Mouse (Mus musculus) lung, postnatal 10 days (tissue): Measurements from ENCODE around the gene Slc19a1.

ENCODE experiments used
- DNase-seq: peaks from one replicate; pipeline ENCODE4 v3.0.0; 2021

The Slc19a1 gene

DNA sequence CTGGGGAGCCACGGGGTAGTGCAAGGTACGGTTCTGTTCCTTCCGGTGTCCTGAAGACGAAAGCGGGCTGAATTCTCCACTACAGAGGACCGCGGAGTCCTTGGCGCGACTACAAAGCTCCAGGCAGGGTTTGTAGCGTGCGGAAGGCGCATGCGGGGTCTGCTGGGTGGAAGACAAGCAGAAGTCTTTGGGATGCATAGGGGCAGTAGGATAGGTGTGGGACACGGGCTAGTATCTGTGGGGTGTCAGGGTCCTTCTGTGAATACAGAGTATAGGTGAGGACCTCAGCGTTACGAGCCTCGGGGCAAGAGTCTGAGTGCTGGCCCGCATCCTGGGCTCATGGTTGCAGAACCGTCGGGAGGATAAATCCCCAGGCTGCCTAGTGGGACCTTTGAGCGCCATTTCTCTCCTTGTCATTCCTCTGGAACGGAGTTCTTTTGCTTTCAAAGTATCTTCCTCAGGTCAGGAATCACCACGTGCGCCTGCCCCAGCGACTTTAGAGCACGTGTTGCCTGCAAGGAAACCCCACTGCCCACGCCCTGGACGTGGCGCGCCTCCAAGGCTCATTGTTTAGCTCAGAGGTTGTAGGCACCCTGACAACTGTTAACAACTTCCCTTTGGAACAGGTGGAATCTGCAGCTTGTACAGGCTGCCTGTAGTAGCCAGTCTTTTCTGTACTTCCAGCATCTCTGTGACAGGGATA is 1.4 kb downstream of the Slc19a1 start:
- peak; percentile 81 for DNase-seq

DNA sequence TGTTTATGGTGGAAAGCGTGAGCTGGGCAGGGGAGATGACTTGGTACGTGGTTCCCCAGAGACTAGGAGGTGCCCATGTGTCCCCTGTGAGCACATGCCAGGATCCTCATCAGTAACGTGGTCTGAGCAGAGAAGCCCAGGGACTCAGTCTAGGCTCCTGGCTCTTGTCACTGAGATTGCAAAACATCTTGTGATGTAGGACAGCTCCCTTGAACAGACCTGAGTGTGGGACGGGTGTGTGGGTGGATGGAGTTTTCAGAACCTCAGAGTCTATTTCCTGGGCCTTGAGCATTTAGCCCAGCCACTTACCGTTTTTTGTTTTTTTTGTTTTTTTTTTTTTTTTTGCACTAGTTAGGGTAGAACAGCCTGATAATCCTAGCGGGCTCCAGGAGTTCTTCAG is 3.4 kb downstream of the Slc19a1 start:
- no peak for DNase-seq

DNA sequence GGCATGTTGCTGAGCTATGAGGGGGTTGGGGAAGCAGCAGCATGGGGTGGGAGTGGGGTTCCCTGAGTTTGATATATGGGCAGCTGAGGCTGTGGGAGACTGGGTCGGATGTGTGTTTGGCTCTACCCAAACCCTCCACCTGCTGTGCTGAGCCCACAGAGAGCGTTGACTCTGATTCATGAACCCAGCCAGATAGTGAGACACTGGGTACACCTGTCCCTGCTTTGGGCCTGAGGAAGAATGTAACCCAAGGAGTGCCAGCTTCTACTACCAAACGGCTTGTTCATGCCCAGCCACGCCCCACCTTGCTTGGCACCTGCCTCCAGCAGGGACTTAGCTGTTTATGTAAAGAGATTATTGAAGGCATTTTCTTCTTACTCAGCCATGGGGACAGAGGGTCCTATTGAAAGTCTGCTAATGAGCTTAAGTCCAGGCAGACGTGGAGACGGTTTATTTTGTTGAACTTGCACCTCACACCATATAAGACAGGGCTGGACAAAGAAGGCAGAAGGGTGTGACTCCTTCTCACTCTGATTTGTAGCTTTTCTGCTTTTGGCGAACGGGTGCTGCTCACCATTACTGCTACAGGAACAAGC is 6.6 kb downstream of the Slc19a1 start:
- DNase-seq, result no peak

DNA sequence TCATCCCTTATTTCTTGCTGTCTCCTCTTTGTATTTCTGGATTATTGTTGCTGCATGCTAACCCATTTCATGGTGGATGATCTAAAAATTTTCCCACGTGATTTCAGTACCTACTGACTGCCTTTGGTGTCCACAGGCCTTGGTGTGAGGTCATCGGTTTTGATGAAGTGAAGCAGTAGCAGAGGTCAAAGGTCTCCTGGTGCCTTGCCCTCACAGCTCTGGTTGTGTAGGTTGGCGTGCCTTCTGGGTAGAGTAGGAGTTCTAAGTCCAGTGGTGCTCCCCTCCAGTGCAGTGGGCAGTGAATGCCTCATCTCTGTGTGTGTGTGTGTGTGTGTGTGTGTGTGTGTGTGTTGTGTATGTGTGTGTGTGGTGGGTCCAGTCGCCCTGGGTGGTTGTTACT is 16.2 kb downstream of the Slc19a1 start:
- DNase-seq, result no peak

DNA sequence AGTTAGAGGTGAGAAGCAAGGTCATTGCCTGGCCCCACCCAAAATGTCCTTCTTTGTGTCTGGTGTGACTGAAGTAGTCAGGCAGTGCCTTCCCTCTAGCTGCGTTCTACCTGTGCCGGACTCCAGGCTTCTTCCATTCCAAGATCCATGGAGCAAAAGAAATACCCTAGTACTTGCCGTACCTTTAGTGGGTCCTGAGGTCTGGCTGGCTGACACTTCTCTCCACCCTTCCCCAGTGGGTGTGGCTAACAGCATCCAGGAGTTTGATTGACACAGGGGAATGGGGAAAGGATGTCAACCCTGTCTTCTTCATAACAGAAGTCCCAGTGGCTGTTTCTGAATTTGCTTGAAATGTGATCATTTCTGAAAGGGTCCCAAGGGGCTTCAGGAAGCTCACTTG is 16.6 kb downstream of the Slc19a1 start:
- DNase-seq, result no peak

DNA sequence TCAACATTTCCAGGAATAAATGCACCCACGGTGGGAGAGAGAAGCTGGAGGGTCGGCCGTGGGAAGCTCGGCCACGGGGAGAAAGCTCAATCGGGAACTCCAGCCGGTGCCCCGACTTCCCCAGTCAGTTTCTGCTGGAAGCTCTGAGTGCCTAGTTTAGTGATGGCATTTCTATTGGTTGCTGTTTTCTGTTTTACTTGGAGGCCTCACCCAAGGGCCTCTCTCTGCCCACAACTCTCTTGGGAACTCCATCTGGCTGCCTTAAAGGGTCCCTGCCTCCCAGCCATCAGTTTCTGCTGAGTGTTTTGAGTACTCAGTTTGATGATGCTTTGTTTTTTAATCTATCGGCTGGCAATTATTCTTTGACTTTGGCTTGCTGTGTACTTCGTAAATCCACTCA is 24.7 kb downstream of the Slc19a1 start:
- DNase-seq, result no peak

DNA sequence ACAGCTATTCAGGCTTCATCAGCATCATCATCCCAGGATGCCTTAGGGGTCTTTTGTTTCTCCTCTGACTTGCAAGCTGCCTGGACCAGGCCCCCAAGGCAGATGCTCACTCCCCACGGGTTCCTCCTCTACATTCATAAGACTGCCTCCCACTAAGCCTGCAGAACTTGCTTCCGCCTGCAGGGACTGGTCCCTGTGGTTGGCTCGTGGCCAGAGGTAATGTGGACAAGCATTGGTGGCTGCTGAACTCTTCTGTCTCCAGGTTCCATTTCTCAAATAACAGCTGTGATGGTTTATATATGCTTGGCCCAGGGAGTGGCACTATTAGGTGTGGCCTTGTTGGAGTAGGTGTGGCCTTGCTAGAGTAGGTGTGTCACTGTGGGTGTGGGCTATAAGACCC is 29.4 kb downstream of the Slc19a1 start:
- peak; percentile 38 for DNase-seq

DNA sequence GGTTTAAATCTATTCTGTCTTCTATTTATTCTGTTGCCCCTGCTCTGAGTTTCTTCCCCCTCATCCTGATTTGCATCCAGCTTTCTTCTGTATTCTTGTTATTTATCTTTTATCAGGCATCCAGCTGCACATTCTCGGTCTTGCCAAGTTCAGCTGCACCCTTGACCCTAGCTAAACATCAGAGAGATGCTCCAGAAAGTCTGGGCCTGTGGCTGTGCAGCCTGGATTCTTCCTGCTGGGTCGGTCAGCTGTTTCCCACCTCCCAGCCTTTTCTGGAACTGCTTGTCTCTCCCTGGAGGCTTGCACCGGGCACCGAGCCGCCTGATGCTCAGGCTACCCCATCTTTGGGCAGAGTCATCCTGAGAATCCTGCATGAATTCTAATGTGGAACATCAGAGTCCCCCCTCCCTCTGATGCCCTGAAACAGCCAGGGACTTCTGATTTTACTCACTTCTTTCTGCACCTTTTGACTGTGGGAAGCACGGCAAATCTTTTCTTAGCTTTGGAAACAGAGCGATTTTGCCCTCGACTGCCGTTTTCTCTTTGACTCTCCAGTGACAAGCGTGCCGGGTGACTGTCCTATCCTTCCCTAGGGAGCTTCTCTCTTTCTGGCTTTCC is 30.5 kb downstream of the Slc19a1 start:
- peak; percentile 84 for DNase-seq

DNA sequence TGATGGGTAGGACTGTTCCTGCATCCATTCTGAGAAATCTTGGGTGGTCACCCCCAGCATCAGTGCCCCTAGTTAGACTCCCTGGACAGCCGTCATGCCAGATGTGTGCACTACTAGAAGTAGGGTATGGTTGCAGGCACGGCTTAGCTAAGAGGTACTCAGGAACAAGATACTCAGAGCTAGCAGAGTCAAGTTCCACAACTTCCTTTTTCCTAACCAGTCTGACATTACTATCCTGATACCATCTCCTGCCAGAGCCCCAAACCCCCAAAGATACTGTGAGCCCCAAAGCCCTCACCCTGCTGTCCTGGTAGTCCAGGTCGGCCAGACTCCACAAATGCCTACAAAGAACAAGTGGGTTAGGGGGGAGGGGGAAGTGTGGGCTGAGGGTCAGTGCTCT is 32.2 kb downstream of the Slc19a1 start:
- DNase-seq, result no peak

DNA sequence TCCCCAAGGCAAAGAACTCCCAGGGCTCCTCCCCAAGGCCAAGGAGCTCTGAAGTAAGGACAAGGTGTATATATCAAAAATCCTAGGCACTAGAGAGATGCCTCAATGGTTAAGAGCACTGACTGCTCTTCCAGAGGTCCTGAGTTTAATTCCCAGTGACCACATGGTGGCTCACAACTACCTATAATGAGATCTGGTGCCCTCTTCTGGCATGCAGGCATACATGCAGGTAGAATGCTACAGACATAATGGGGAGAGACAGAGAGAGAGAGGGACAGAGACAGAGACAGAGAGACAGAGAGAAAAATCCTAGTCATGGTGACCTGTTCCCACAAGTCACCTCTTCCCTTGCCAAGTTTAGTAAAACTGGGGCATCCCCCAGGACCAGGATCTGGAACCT is 32.6 kb downstream of the Slc19a1 start:
- DNase-seq, result no peak

DNA sequence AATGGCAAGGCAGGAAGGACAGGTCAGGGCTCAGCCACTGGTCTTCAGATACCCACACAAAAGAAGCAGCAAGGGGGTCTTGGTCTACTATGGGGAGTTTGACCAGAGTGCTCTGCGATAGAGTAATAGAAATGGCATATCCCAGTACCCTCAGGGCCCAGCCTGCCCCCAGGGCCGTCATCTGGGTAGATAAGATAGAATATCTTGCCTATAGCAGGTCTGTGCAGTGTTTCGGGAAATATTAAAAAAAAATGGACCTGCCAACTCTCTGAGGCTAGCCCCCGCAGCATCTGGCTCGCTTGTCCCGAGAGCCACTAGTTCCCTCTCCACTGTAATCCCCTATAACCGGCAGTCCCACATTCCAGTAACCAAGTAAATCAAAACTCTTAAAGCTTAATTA is 36.4 kb downstream of the Slc19a1 start:
- no peak for DNase-seq

DNA sequence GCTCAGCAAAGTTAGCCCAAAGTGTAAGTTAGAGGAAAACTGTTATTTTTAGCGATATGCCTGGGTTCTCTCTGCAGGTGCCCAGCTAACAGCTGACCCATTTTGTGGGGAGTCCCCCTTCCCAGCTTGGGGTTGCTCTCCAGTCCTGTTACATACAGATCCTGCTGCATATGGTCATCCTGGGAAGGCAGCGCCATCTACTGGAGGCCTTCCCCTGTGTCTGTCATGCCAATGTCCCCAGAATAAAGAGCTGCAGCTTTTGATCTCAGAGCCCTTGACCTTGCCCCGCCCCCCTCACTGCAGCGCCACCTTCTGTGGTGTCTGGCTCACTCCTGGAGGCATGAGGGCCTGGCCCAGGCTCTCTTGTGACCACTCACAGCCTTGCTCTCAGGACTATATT is 38.0 kb downstream of the Slc19a1 start:
- peak; percentile 72 for DNase-seq

DNA sequence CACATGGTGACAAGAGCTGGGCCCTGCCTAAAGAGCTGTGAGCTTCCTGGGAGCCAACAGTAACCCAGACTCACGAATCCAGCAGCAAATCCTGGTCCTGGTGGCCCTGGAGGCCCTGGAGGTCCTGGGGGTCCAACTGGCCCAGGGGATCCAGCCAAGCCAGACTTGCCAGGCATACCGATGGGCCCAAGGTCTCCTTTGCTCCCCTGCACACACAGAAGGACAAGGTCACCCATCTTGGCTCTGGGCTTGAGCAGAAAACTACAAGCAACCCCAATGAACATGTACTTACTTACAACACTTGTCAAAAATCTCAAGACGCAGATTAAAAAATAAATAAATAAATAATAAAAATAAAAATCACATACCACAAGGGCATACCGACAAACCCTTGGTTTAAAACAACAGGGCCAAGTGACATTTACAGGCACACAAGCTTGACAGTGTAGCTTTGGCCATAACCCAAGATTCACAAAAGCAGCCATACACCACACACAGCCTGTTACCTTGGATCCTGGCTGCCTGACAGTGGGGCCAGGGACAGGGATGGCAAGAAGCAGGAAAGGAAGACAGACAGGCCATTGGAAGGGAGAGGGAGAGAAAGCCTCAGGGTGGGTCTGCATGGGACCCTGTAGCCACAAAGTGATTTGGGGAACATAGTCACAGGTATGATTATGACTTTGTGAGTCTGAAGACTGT is 42.4 kb downstream of the Slc19a1 start:
- DNase-seq, result no peak

DNA sequence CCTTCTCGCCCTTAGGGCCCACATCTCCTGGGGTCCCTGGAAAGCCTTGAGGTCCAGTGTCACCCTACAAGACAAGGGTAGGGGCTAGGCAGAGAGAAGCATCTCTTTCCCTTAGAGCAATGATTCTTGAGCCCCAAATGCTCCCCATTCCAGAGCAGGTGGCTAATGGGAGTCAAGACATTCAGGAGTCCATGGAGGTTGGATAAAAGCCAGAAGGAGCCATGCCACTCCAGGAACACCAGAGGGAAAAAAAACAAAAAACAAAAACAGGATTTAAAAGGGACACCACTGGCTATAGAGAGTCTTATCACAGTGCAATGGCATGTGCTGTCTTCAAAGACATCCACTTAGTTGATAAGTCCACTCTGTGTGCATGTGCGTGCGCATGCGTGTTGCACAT is 46.4 kb downstream of the Slc19a1 start:
- DNase-seq, result no peak

DNA sequence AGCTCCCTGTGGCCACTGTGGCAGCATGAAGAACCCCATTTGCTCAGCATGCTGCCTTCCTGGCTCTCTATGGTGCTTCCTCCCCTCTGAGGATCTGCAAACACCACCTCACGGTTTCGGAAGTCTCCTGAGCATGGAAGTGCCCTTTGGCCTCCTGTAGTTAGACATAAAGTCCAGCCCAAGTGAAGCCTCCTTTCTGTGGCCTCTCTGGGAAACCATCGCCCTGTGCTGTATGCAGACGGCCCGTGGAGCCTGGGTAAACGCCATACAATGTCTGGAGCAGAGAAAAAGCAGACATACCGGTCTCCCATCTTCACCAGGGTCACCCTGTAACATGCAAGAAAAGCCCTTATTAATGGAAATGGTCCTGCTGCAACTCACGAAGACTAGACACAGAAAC is 46.9 kb downstream of the Slc19a1 start:
- no peak for DNase-seq

DNA sequence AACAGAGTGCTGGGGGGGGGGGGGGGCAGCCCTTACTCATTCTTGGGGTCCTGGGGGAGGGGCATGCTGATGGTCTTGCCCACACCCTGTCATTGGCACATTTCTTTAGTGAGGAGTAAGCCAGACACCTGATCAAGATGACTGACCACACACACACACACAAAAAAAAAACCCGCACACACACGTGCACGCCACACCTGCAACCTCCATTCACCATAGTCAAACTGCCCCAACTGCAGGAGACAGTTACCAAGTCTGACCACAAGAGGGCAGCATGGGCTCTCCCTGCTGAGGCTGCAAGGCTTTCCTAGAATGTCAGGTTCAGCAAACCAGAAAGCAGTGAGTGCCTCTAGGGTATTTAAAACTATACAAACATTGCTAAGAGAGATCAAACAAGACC is 50.4 kb downstream of the Slc19a1 start:
- peak; percentile 85 for DNase-seq

DNA sequence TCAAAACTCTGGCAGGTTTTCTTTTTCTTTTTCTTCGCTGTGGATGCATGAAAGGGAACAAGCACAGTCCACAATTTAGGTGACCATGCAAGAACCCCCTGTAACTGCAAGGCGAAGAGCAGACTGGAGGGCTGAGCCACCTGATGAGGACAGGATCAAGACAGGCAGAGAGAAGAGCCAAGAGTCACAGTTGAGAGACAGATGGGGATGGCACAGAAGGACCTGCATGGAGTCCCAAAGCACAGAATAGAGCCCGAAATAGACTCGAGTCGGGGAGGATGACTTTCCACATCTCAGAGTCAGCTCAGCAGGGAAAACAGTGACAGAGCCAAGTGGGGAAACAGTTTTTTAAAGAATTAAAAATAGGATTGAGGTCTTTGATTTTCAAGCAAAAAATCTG is 50.9 kb downstream of the Slc19a1 start:
- DNase-seq, result no peak

DNA sequence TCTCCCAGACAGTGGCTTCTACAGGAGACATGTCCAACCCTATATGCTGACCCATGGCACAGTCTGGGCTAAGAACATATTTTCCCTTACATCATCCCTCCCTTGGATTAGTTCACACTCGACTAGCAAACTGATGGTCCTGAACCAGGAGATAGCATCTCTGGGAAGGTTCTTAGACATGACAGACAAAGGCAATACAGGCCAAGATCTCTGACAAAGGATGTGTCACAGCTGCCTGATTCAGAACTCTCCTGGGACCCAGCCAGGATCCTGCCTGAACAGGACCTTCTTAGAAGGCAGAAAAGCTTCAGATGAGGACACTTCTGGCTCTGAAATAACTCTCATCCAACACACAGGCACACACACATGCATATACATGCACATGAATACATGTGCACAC is 52.5 kb downstream of the Slc19a1 start:
- peak; percentile 41 for DNase-seq

DNA sequence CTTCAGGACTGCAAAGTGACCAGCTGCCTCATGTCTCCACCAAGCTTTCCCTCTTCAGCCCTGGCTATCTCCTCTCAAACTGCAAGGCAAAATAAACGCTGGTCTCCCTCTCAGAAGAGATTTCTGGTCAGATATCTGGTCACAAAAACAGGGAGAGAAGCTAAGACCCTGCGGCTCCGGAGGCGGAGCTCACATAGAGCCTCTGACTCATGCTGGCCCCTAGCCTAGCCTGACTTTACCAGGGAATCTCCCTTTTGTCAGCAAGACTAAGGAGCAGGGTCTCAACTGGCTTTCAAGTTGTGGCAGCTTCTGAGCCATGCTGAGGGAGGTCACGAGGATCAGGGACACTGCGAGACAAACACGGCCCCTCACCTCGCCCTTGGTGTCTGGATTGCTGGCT is 57.3 kb downstream of the Slc19a1 start:
- DNase-seq, result peak; percentile 77

DNA sequence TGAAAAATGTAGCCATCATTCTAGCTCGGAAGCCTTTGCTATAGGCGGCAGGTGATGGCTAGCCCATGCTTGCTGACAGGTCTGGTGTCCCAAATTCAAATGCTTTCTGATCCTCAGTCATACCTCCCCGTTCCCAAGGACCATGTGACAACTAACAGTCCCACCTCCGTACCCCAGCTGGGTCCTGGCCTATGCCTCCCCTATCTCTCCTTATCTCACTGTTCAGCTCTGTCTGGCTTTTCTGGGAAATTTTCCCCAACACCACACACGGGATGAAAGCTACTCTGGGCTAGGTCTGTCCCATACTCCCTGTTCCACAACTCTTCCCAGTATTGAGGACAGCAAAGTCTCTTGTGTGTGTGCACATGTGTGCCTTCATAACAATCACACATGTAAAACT is 58.0 kb downstream of the Slc19a1 start:
- no peak for DNase-seq

DNA sequence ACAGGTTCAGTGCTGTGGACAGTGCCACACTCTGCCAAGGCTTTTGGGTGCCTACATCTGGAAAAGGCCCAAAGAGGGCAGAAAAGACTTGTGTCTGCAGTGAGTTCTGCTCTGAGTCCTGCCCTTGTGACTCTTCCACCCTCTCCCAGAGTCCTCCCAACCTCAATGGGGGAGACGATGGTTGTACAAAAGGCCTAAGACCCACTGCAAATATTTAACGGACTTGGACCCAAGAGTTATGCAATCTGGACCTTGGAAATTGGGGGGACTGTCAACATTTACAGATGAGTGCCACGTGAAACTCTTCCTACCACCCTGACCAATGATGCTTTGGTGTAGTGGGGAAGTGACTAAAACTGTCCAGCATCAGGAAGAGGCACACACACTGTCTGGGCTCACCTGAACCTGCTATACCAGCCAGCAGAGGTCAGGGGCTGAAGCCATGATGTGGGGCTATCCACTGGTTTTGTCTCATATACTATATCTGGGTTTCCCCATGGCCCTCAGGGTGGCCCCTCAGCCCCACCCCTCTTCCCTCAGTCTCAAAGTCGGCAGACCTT is 59.6 kb downstream of the Slc19a1 start:
- DNase-seq, result no peak

DNA sequence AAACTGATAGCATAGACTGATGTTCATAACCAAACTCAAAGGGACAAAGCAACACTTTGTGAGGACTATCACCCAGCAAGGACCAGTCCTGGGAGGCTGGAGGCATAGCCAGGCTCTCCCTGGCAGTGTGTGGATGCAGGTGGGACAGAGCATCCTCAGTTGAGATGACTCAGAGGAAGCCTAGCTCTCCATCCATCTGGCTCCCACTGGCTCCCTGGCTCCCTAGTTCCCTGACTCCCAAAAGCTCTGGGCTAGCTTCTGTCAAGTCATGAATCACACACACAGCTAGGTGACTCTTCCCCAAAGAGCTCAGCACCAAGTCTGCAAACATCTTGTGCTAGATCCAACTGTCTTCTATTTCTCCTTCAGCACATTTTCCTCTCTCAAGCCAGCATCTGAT is 61.8 kb downstream of the Slc19a1 start:
- no peak for DNase-seq

DNA sequence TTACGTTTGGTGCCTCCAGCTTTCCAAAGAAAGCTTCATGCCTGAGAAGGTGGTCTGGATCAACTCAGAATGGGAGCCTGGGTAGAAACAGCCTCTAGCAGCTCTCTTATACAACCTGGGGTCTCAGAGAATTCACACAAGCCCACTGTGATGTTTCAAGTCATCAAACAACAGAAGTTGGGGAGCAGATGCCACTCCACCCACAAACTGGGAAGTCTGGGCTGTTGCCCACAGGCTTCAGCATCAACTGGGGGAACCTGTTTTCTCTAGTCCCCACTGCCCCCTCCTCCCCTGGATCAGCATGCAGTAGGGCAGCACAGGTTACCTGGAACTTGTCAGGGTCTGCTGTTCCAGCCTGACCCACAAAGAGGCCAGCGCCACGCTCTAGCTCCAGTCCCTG is 63.6 kb downstream of the Slc19a1 start:
- DNase-seq, result no peak
